Mouse (Mus musculus) thymus, postnatal 25 days (tissue): ENCODE results near the gene Plppr5.

ENCODE experiments used
- DNase-seq: peaks from one replicate; pipeline ENCODE4 v3.0.0; 2022

Gene Plppr5

DNA sequence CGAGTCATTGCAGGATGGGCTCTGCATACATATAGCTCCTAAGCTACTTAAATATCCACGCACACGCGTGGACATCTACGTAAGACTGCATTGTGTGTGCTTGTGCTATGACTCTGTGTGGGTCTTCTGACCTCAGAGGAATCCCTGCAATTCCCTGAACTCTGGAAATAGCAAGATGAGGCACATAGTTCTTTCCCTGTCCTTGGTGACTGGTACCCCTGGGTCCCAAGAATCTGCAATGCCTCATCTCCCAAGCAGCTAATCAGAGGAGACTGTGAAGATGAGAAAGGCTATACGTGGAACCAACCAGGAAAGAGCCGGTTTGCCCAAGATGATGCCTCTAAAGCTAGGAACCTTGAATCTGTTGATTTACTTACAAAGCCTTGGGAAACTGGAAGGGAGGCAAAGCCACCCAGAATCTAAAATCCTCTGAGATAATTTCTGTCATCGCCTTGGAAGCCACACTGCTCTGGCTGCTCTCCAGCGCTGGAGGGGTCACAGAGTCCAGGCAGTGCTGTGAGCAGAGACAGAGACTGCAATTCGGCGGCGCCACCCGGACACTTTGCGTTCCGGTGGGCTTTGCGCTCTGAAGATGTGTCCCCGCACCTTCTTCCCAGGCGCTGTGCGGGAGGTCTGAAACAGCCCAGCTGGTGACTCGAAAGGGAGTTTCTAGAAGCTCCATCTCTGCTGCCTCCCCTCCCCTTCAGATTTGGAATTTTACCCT is at the start of gene Plppr5:
Gene Plppr5 (plus strand): TSS at position 308 of the 724 bp plus-strand sequence.
- no peak for DNase-seq

- DNase-seq = no peak
These were observed 24.7 kb upstream of the Plppr5 start for GRCm38 (mm10) chr3:117549899-117550298.

- DNase-seq = no peak
These were observed 24.1 kb upstream of the Plppr5 start for GRCm38 (mm10) chr3:117550526-117550925.

DNA sequence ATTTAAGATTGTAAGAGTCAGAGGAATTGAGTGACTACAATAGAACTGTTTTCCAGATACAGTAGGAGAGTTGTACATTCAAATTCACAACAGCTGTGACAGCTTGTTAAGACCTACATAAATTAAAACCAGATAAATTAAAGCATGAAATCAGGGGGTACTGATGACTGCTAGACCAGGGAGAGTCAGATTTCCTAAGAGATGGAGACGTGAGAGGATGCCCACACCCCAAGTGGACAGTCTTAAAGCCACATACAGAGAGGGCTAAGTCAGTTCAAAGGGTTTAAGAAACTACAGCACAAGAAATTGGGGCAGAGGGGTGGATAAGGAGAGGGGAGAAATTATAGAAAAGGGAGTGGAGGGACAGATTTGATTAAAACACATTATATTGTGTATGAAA is 17.7 kb upstream of the Plppr5 start:
- no peak for DNase-seq

DNA sequence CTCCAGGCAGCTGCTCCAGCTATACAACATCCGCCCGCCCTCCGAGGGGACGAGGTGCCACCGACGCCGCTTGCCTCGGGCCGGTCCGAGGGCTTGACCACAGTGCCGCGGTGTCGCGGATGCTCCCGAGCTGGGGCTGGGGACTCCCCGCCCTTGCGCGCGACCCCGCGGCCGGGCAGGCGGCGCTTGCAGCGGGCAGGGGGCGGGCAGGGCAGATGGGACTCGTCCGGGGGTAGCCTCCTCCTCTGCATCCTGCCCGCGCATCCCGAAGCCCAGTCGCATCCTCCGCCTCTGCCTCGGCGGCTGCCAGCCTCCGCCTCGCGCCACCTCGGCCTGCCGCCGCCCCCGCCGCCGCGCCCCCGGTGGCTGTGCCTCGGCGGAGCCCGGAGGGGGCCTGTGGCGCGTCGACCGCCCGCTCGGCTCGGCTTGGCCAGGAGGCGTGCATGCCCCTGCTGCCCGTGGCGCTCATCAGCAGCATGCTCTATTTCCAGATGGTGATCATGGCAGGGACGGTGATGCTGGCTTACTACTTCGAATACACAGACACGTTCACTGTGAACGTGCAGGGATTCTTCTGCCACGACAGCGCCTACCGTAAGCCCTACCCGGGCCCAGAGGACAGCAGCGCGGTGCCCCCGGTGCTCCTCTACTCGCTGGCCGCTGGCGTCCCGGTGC is 754 bp downstream of the Plppr5 start:
- no peak for DNase-seq

GRCm38 (mm10) chr3:117575928-117576254 is 1.3 kb downstream of the Plppr5 start:
- no peak for DNase-seq

GRCm38 (mm10) chr3:117577349-117577748 is 2.7 kb downstream of the Plppr5 start:
- no peak for DNase-seq

- no peak for DNase-seq
These were observed 8.0 kb downstream of the Plppr5 start for GRCm38 (mm10) chr3:117582628-117583027.

- DNase-seq = no peak
These were observed 27.8 kb downstream of the Plppr5 start for GRCm38 (mm10) chr3:117602404-117602803.

DNA sequence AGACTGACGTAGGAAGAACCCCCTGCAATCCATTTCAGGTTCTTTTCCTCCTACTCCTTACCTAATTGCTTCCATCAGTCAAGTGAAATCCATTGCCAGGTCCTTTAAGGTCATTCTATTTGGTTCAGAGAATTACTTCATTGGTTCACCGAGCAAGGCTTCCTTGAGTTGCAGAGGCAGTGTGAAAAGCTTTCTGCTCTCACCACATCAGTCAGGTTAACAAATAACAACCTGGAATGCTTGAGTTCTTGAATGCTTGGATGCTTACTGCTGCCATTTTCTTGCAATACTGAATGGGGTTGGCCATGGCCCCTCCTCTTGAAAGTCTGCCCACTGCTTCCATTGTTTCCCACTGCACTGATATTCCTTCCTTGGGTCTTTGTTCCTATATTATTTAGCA is 28.8 kb downstream of the Plppr5 start:
- DNase-seq = no peak

GRCm38 (mm10) chr3:117606383-117606782 is 31.7 kb downstream of the Plppr5 start:
- DNase-seq = no peak

DNA sequence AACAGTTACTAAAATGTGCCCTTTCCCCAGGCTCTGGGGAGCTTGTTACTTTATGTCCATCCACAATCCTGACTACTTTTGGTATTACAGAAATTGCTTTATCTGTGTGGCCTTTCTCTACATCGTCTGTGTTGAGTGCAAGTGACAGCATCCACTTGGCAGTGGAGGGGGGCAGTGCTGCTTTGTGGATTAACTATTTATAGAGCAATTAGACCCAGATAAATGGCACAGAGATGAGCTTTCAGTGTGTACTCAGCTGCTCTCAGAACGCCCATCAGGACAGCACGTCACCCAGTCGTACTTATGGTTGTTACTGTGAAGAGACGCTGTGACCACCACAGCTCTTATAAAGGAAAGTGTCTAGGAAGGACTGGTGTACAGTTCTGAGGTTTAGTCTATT is 36.8 kb downstream of the Plppr5 start:
- DNase-seq = no peak

DNA sequence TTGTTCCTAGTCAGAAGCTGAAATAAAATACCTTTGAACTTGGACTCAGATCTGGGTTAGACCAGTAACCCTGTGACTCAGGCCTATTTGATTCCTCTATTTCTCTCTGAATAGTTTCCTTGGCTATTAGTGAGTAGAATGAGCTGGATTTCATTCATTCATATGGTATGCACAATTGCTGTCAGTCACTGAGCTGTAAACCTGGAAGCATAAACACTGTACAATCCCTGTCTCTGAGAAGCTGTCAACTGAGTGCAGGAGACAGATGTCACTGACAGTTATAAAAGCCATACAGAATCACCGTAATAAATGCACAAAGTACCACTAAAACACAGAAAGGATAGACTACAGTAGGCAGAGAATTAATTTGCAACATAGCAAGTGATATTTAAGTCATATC is 40.2 kb downstream of the Plppr5 start:
- DNase-seq = no peak

DNA sequence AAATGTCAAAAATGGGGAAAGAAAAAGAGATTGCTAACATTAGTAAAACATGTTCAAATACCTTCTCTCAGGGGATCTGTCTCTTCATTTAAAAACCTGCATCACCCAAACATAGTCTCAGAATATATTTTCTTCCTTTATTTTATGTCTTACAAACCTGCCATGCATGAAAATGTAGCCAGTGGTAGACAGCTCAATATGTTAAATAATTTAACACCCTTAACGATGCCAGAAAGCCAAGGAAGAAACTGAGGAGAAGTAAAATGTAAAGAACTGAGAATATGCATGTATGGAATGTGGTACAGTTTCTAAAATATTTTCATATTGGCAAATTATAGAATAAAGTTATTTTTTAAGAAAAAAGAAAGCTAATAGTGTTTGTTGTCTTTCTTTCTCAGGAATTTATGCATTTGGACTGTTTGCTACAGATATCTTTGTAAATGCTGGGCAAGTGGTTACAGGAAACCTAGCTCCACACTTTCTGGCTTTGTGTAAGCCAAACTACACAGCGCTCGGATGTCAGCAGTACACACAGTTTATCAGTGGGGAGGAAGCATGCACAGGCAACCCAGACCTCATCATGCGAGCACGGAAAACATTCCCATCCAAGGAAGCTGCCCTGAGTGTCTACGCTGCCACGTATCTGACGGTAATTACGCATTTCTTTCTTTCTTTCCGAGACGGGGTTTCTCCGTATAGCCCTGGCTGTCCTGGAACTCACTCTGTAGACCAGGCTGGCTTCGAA is 50.8 kb downstream of the Plppr5 start:
- no peak for DNase-seq

GRCm38 (mm10) chr3:117628799-117629198 is 54.2 kb downstream of the Plppr5 start:
- DNase-seq = no peak

GRCm38 (mm10) chr3:117630332-117630731 is 55.7 kb downstream of the Plppr5 start:
- DNase-seq = no peak

DNA sequence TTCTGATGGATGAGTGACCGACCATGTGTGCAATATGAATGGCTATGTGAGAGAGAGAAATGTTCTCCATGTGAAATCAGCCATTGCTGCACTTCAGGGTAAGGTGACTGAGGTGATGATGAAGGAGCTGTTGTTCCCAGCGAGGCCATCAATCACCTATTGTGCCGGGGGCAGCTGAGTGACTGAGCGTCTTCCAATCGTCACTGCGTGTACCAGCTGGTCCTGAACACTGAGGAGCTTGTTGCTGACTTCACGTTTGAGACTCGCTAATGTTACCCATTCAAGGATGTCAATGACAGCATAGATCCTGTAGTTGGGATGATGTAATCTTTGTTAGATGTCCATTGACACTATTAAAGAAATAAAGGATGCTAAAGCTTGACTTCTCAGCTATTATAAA is 74.0 kb downstream of the Plppr5 start:
- DNase-seq = no peak

GRCm38 (mm10) chr3:117664316-117664715 is 89.7 kb downstream of the Plppr5 start:
- DNase-seq = no peak

DNA sequence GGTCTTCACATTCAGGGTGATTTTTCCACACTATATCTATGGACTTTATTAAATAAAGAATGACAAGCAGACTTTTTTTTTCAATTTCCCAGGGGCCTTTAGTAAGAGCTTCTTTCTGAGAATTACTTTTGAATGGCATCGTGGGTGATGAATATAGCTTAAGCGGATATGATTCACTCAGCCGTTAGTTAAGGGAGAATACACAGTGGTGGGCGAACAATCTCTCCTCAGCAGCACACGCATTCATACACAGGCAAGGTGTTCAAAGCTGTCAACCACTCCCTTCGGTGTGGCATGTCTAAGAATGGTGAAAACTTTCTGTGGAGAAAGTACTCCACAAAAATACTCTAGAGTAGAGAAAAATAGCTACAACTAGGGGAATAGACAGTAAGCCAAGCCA is 104.6 kb downstream of the Plppr5 start:
- DNase-seq = no peak

DNA sequence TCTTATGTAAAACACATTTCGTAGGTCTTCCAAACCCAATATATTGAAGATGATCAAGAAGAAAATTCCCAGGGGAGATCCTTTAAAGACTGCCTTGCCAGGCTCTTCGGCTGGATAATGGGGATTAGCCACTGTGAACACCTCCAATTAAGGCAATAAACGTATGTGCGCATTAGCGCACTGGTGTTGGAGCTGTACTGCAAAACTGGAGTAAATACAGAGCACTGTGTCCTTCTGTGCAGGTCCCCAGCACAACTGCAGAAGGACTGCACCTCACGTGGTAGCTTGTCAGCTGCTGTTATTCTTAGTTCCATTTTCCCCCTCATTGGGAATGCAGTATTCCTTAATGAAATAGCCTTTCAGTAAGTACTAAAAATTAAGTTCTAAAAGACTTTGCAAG is 110.0 kb downstream of the Plppr5 start:
- DNase-seq = no peak

- no peak for DNase-seq
These were observed 111.4 kb downstream of the Plppr5 start for GRCm38 (mm10) chr3:117686036-117686435.

DNA sequence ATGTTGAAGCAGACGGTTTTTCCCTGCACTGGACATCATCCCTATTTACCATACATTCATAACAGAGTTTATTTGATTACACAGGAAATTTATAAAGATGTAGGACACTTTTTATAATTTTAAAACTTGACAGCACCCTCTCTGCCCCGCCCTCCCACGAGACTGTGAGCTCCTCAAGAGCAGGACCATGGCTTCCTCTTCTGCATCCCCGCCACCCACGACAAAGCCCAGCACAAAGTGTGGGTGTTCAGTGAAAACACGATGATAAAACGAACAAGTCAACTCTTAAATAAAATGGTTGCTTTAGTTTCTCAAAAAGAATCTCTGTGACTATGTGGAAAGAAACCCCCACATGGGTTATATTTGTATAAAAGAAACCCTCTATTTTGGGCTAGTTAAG is 112.0 kb downstream of the Plppr5 start:
- DNase-seq = no peak

- no peak for DNase-seq
These were observed 120.1 kb downstream of the Plppr5 start for GRCm38 (mm10) chr3:117694736-117695135.

GRCm38 (mm10) chr3:117696350-117696749 is 121.7 kb downstream of the Plppr5 start:
- no peak for DNase-seq
